Mouse (Mus musculus): ENCODE data around the gene Ncam1.

GRCm38 (mm10) chr9:49531833-49532232 lies 266.9 kb downstream of the Ncam1 start:
- TF ChIP-seq CTCF (IDR thresholded peaks at IDR 0.05) (no peak), EP300 (IDR thresholded peaks at IDR 0.05; ENCODE audit: insufficient read depth, low read depth, low read length) (no peak), POLR2A (IDR thresholded peaks at IDR 0.05; ENCODE audit: insufficient read depth, low read depth, low read length) (no peak)

All from heart, adult 2 months (tissue).